Mouse (Mus musculus): ENCODE measurements around the gene Fbxo11. TPM values are rescaled to one million over a fixed set of nuclear protein-coding genes. Genes with fewer than 3 reads are reported as not detected.
A peak's percentile ranks its signal among the peaks of the same experiment; 100 is the strongest.

The Fbxo11 gene
- polyA plus RNA-seq, 1 experiment from 2014 or later: 15.6 TPM

DNA sequence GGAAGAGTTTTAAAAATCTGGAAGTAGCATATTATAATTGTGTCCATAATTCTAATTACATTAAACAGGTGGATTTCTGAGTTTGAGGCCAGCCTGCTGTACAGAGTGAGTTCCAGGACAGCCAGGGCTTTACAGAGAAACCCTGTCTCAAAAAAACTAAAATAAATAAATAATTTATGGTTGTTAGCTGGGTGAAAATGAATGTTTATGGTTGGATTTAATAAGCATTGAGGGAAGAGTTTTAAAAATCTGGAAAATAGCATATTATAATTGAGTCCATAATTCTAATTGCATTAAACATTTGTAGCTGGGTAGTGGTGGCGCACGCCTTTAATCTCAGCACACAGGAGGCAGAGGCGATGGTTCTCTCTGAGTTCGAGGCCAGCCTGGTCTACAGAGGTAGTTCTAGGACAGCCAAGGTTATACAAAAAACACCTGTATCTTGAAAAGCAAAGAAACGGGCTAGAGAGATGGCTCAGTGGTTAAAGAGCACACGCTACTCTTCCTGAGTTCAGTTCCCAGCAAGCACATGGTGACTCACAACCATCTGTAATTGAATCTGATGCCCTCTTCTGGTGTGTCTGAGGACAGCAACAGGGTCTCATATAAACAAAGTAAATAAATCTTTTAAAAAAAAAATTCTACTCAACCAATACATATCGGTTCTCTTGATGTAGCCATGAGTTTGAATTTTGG lies 3.1 kb upstream of the Fbxo11 start:
- Histone ChIP-seq H3K27ac (ENCODE audit: low read length) (no peak overlapping the region), H3K4me2 (replicated peaks; ENCODE audit: low read depth, low read length) (no peak overlapping the region), H3K9me3 (ENCODE audit: low read length) (no peaks in the 10 kb centered on the region), H3K4me1 (ENCODE audit: insufficient read depth, low read length) (peaks cover 2% of the 10 kb centered on the region), H3K4me3 (ENCODE audit: low read length) (no peak overlapping the region), H3K9ac (replicated peaks; ENCODE audit: low read length) (no peak overlapping the region), H3K36me3 (ENCODE audit: insufficient read depth, low read length) (no peaks in the 10 kb centered on the region), H3K27me3 (ENCODE audit: insufficient read depth, low read length) (no peaks in the 10 kb centered on the region)
- no peak for ATAC-seq (ENCODE audit: low FRiP score, low TSS enrichment)
- WGBS: over 99% methylated on average over 7 of the region's 7 CpGs

DNA sequence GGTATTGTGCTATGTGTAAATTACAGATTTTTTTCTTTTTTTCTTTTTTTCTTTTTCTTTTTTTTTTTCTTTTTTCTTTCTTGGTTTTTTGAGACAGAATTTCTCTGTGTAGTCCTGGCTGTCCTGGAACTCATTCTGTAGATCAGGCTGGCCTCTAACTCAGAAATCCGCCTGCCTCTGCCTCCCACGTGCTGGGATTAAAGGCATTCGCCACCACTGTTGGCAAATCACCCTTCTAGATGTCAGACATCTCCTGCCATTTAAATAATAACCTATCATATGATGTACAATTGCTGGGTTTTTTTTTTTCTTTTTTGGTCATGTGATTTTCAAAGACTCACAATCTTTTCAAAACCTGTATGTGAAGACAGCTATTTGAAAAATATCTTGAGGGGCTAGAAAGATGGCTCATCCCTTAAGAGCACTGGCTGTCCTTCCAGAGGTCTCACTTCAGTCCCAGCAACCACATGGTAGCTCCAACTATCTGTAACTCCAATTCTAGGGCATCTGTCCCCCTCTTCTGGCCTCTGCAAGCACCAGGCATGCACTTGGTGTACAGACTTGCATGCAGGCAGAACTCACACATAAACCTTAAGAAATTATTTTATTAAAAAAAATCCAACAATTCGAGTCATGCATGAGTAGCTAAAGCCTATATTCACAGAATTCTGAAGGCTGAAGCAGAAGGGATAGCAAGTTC lies 2.3 kb upstream of the Fbxo11 start:
- H3K4me3 ChIP-seq (ENCODE audit: low read length): peak overlapping the region; percentile 100; the same call in 1 of the 2 replicates
- 78% methylated on average over 4 of the region's 4 CpGs for WGBS

GRCm38 (mm10) chr17:88066799-88067198 lies 1.7 kb upstream of the Fbxo11 start:
- peaks cover 9% of the 10 kb centered on the region for H3K4me1 ChIP-seq (ENCODE audit: insufficient read depth, low read length)
- H3K27me3 ChIP-seq (ENCODE audit: insufficient read depth, low read length): no peaks in the 10 kb centered on the region
- peak overlapping the region; percentile 73 for H3K4me2 ChIP-seq (replicated peaks; ENCODE audit: low read depth, low read length)
- H3K36me3 ChIP-seq (ENCODE audit: insufficient read depth, low read length): no peaks in the 10 kb centered on the region
- 10% methylated on average over 9 of the region's 9 CpGs for WGBS
- peak overlapping the region; percentile 61 for H3K9ac ChIP-seq (replicated peaks; ENCODE audit: low read length)
- H3K9me3 ChIP-seq (ENCODE audit: low read length): no peaks in the 10 kb centered on the region
- ATAC-seq (ENCODE audit: low FRiP score, low TSS enrichment): no peak
- H3K4me3 ChIP-seq (ENCODE audit: low read length): peak overlapping the region; percentile 100
- peak overlapping the region; percentile 99 for H3K27ac ChIP-seq (ENCODE audit: low read length)

More for the DNA sequence above, 2.3 kb upstream of the Fbxo11 start:
- no peak for ATAC-seq (ENCODE audit: low FRiP score, low TSS enrichment)
- no peak overlapping the region; the same call in 1 of the 2 replicates for H3K9ac ChIP-seq (replicated peaks; ENCODE audit: low read length)
- H3K4me2 ChIP-seq (replicated peaks; ENCODE audit: low read depth, low read length): peak overlapping the region; percentile 73
- H3K27me3 ChIP-seq (ENCODE audit: insufficient read depth, low read length): no peaks in the 10 kb centered on the region
- no peaks in the 10 kb centered on the region for H3K9me3 ChIP-seq (ENCODE audit: low read length)
- no peaks in the 10 kb centered on the region for H3K36me3 ChIP-seq (ENCODE audit: insufficient read depth, low read length)
- no peak overlapping the region for H3K27ac ChIP-seq (ENCODE audit: low read length)
- peaks cover 9% of the 10 kb centered on the region for H3K4me1 ChIP-seq (ENCODE audit: insufficient read depth, low read length)

- ATAC-seq (ENCODE audit: low FRiP score, low TSS enrichment): peak; percentile 98
- Histone ChIP-seq H3K9ac (replicated peaks; ENCODE audit: low read length) (peak overlapping the region; percentile 100), H3K27me3 (ENCODE audit: insufficient read depth, low read length) (no peaks in the 10 kb centered on the region), H3K36me3 (ENCODE audit: insufficient read depth, low read length) (no peaks in the 10 kb centered on the region), H3K4me3 (ENCODE audit: low read length) (peak overlapping the region; percentile 100), H3K9me3 (ENCODE audit: low read length) (no peaks in the 10 kb centered on the region), H3K4me2 (replicated peaks; ENCODE audit: low read depth, low read length) (peak overlapping the region; percentile 73), H3K4me1 (ENCODE audit: insufficient read depth, low read length) (peaks cover 9% of the 10 kb centered on the region), H3K27ac (ENCODE audit: low read length) (peak overlapping the region; percentile 99)
- WGBS: under 1% methylated on average over 37 of the region's 57 CpGs
Observed at GRCm38 (mm10) chr17:88065801-88066646, 933 bp upstream of the Fbxo11 start.

GRCm38 (mm10) chr17:88064347-88065030 lies 602 bp downstream of the Fbxo11 start:
- H3K9ac ChIP-seq (replicated peaks; ENCODE audit: low read length): peak overlapping the region; percentile 100
- peak overlapping the region; percentile 84 for H3K4me2 ChIP-seq (replicated peaks; ENCODE audit: low read depth, low read length)
- peaks cover 9% of the 10 kb centered on the region for H3K4me1 ChIP-seq (ENCODE audit: insufficient read depth, low read length)
- H3K36me3 ChIP-seq (ENCODE audit: insufficient read depth, low read length): 0 out of 2 replicates have a peak, but pooled peaks cover 2% of the 10 kb centered on the region
- H3K4me3 ChIP-seq (ENCODE audit: low read length): peak overlapping the region; percentile 100
- H3K27me3 ChIP-seq (ENCODE audit: insufficient read depth, low read length): no peaks in the 10 kb centered on the region
- H3K27ac ChIP-seq (ENCODE audit: low read length): peak overlapping the region; percentile 99
- WGBS: 0% methylated on average over 31 of the region's 67 CpGs
- peak; percentile 10 for ATAC-seq (ENCODE audit: low FRiP score, low TSS enrichment)
- H3K9me3 ChIP-seq (ENCODE audit: low read length): no peaks in the 10 kb centered on the region

GRCm38 (mm10) chr17:88063980-88064346 lies 1.1 kb downstream of the Fbxo11 start:
- Histone ChIP-seq H3K4me2 (replicated peaks; ENCODE audit: low read depth, low read length) (peak overlapping the region; percentile 84), H3K27ac (ENCODE audit: low read length) (peak overlapping the region; percentile 99), H3K4me3 (ENCODE audit: low read length) (peak overlapping the region; percentile 100), H3K9me3 (ENCODE audit: low read length) (no peaks in the 10 kb centered on the region), H3K36me3 (ENCODE audit: insufficient read depth, low read length) (0 out of 2 replicates have a peak, but pooled peaks cover 2% of the 10 kb centered on the region), H3K9ac (replicated peaks; ENCODE audit: low read length) (peak overlapping the region; percentile 100), H3K4me1 (ENCODE audit: insufficient read depth, low read length) (peaks cover 11% of the 10 kb centered on the region), H3K27me3 (ENCODE audit: insufficient read depth, low read length) (no peaks in the 10 kb centered on the region)
- ATAC-seq (ENCODE audit: low FRiP score, low TSS enrichment): no peak
- WGBS: under 1% methylated on average over 23 of the region's 23 CpGs

DNA sequence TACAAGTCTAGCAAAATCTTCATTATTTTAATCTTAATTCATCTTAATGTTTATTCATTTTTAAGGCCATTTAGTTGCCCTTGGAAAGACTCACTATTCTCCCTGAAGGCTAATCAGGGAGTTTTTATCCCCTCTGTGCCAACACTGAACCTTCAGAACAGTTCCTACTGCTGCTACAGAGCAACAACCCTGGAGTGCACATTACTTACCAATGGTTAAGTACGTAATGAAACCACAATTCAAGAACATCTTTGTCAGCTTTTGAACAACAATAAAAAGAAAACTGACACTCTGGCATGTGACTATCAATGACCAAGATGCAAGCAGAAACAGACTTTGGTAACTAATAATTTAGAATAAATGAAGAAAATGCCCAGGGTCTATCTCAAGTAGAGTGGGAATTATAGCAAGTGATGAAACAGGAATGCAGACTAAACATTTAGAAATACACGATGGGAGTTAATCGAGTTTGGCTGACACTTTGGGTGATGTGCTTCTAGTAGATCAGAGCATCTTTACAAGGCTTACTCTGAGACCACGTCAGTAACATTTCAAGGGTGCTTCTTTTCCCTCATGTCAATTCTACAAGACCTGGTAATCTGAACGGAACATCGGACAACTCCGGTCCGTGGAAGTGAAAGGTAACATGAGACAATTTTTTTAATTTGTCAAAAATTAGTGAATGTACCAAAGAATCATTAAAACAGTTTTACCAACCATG lies 2.1 kb downstream of the Fbxo11 start:
- ATAC-seq (ENCODE audit: low FRiP score, low TSS enrichment): no peak
- Histone ChIP-seq H3K9ac (replicated peaks; ENCODE audit: low read length) (0 out of 2 replicates have a peak overlapping the region, but pooled peaks have one; percentile 31), H3K4me1 (ENCODE audit: insufficient read depth, low read length) (peaks cover 17% of the 10 kb centered on the region), H3K27ac (ENCODE audit: low read length) (no peak overlapping the region), H3K27me3 (ENCODE audit: insufficient read depth, low read length) (no peaks in the 10 kb centered on the region), H3K4me3 (ENCODE audit: low read length) (peak overlapping the region; percentile 100), H3K9me3 (ENCODE audit: low read length) (no peaks in the 10 kb centered on the region), H3K4me2 (replicated peaks; ENCODE audit: low read depth, low read length) (peak overlapping the region; percentile 84), H3K36me3 (ENCODE audit: insufficient read depth, low read length) (0 out of 2 replicates have a peak, but pooled peaks cover 2% of the 10 kb centered on the region)
- WGBS: 13% methylated on average over 8 of the region's 8 CpGs

GRCm38 (mm10) chr17:88061942-88062341 lies 3.1 kb downstream of the Fbxo11 start:
- 71% methylated on average over 3 of the region's 3 CpGs for WGBS
- ATAC-seq (ENCODE audit: low FRiP score, low TSS enrichment): no peak
- 0 out of 2 replicates have a peak, but pooled peaks cover 2% of the 10 kb centered on the region for H3K36me3 ChIP-seq (ENCODE audit: insufficient read depth, low read length)

More at GRCm38 (mm10) chr17:88061942-88062341, 3.1 kb downstream of the Fbxo11 start:
- Histone ChIP-seq H3K9me3 (ENCODE audit: low read length) (no peaks in the 10 kb centered on the region), H3K4me3 (ENCODE audit: low read length) (no peak overlapping the region), H3K9ac (replicated peaks; ENCODE audit: low read length) (no peak overlapping the region), H3K27ac (ENCODE audit: low read length) (no peak overlapping the region), H3K4me1 (ENCODE audit: insufficient read depth, low read length) (peaks cover 17% of the 10 kb centered on the region), H3K27me3 (ENCODE audit: insufficient read depth, low read length) (no peaks in the 10 kb centered on the region), H3K4me2 (replicated peaks; ENCODE audit: low read depth, low read length) (no peak overlapping the region)
